Mouse (Mus musculus): ENCODE measurements around the gene Bola1. TPM values are rescaled to one million over a fixed set of nuclear protein-coding genes. Genes with fewer than 3 reads are reported as not detected.
A peak's percentile ranks its signal among the peaks of the same experiment; 100 is the strongest.
"Not testable (repeated sequence)": the region's sequence is repeated elsewhere in the genome, so short reads cannot be mapped to it uniquely, and the experiment has no call there.

The Bola1 gene
- polyA plus RNA-seq, 1 experiment from 2014 or later: 60.7 TPM

GRCm38 (mm10) chr3:96245003-96245886, 25.7 kb upstream of the Bola1 start, which contains the start of gene Hist2h2aa1:
Gene Hist2h2aa1, plus strand, starts transcription at chr3:96245497.
- Histone ChIP-seq H3K9ac (peak within 1 kb of the TSS; percentile 74), H3K4me2 (replicated peaks) (peak within 1 kb of the TSS; percentile 65), H3K4me1 (replicated peaks) (peaks cover 13% of the 10 kb centered on the region), H3K4me3 (replicated peaks) (peak within 1 kb of the TSS; percentile 50), H3K27ac (peak within 1 kb of the TSS; percentile 97)
- peak; percentile 89 for ATAC-seq
- not testable (repeated sequence) for H3K27me3 ChIP-seq (replicated peaks); H3K36me3 ChIP-seq; H3K9me3 ChIP-seq
- WGBS: under 1% methylated on average over 39 of the region's 88 CpGs

DNA sequence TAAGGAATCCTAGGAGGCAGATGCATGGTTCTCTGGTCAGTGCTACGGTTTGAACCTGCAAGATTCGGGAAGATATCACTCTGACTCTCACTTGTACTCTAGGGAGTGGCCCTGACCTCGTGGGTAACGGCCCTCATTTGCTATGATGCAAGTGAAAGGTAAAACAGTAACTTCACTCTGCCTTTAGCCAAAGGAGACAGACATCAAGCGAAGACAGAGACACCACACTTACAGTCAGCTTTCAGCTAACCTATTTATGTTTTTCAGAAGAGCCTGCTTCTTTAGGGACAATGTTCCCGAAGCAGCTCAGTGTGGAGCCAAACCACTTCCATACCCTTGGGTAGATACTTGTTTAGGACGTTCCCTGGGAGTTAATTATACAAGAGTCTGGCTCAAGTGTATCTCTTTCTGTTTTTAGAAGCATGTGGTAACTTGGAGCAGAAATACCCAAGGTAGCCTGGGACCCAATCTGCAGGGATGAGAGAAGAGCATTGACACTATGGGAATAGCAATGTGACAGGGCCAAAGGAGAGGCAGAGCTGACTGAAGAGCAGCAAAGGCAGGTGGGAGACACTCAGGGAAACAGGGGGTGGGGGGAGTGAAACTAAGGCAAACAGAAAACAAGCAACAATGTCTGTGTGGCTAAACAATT, 24.5 kb upstream of the Bola1 start:
- Histone ChIP-seq H3K4me1 (replicated peaks) (peaks cover 12% of the 10 kb centered on the region), H3K36me3 (no peaks in the 10 kb centered on the region), H3K9ac (peak overlapping the region; percentile 74; the same call in 1 of the 2 replicates), H3K9me3 (no peaks in the 10 kb centered on the region), H3K27me3 (replicated peaks) (no peaks in the 10 kb centered on the region), H3K4me3 (replicated peaks) (no peak overlapping the region), H3K27ac (peak overlapping the region; percentile 97), H3K4me2 (replicated peaks) (peak overlapping the region; percentile 65)
- WGBS: 66% methylated on average over 7 of the region's 7 CpGs
- no peak for ATAC-seq

DNA sequence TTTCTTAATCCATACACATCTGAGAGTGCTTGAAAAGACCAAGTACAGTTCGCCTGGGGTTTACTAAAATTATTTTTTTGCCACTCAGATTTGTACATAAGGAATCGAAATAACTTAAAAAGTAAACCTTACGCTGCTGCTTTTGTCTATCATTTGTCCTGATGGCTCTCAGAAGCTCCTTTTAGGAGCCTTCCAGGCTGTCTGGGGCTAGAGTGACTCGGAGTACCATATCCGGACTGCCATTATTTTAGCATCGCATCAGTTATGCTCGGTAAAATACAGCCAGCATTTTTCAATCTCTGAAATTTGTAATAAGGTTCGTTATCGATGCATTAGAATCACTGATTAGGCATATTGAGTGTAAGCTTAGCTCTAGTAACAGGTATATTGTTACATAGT, 21.3 kb upstream of the Bola1 start:
- Histone ChIP-seq H3K4me1 (replicated peaks) (peaks cover 20% of the 10 kb centered on the region), H3K9ac (no peak overlapping the region), H3K27ac (peak overlapping the region; percentile 67), H3K4me2 (replicated peaks) (peak overlapping the region; percentile 46), H3K9me3 (no peaks in the 10 kb centered on the region), H3K36me3 (no peaks in the 10 kb centered on the region), H3K27me3 (replicated peaks) (no peaks in the 10 kb centered on the region), H3K4me3 (replicated peaks) (no peak overlapping the region)
- no peak for ATAC-seq
- WGBS: 73% methylated on average over 9 of the region's 9 CpGs

GRCm38 (mm10) chr3:96239949-96240798, 20.7 kb upstream of the Bola1 start, which contains the start of gene Hist2h2aa2:
Gene Hist2h2aa2, minus strand, starts transcription at chr3:96240276.
- H3K36me3 ChIP-seq; H3K9me3 ChIP-seq; H3K9ac ChIP-seq; H3K27me3 ChIP-seq (replicated peaks): not testable (repeated sequence)
- H3K4me1 ChIP-seq (replicated peaks): peaks cover 20% of the 10 kb centered on the region
- peak within 1 kb of the TSS; percentile 67 for H3K27ac ChIP-seq
- peak within 1 kb of the TSS; percentile 31 for H3K4me3 ChIP-seq (replicated peaks)
- peak within 1 kb of the TSS; percentile 46 for H3K4me2 ChIP-seq (replicated peaks)
- 3% methylated on average over 29 of the region's 85 CpGs for WGBS
- ATAC-seq: peak; percentile 83

- Histone ChIP-seq H3K9ac (peak within 1 kb of the TSS; percentile 50), H3K27ac (peak within 1 kb of the TSS; percentile 67), H3K4me3 (replicated peaks) (peak within 1 kb of the TSS; percentile 33), H3K4me2 (replicated peaks) (peak within 1 kb of the TSS; percentile 59), H3K4me1 (replicated peaks) (peaks cover 18% of the 10 kb centered on the region)
- peak; percentile 92 for ATAC-seq
- not testable (repeated sequence) for H3K27me3 ChIP-seq (replicated peaks); H3K36me3 ChIP-seq; H3K9me3 ChIP-seq
- WGBS: under 1% methylated on average over 18 of the region's 68 CpGs
Observed at GRCm38 (mm10) chr3:96238954-96239793, 19.7 kb upstream of the Bola1 start, which contains the start of gene Hist2h3c2. Gene Hist2h3c2, minus strand, starts transcription at chr3:96239127.

DNA sequence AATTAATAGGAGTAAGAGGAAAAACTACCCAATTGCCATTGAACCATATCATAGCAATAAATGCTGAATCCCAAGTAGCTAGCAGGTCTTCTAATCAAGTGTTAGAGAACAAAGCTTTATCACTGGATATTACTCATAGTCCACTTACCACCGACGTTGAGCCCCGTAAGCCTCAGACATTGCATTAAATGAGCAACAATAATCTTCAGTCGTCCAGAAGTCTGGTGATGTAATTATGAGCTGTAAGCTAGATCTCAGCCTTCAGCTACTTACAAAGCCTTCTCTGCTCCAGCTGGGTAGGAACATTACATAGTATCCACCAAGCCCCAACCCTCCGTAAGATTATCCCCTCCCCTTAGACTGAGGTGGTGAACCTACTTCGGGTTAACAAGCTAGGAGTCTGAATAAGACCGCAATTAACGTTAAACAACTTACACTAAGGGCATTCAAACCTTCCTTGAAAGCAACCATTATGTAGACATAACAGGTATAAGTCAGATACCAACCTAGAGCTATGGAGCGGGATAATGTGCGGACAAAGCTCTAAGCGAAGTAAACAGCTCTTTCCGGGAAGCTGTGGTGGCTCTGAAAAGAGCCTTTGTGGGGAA, 18.5 kb upstream of the Bola1 start:
- Histone ChIP-seq H3K9me3 (no peaks in the 10 kb centered on the region), H3K4me2 (replicated peaks) (peak overlapping the region; percentile 59), H3K27ac (peak overlapping the region; percentile 67), H3K4me1 (replicated peaks) (peaks cover 11% of the 10 kb centered on the region), H3K9ac (peak overlapping the region; percentile 50), H3K27me3 (replicated peaks) (no peaks in the 10 kb centered on the region), H3K4me3 (replicated peaks) (peak overlapping the region; percentile 33), H3K36me3 (no peaks in the 10 kb centered on the region)
- under 1% methylated on average over 12 of the region's 12 CpGs for WGBS
- ATAC-seq: no peak

DNA sequence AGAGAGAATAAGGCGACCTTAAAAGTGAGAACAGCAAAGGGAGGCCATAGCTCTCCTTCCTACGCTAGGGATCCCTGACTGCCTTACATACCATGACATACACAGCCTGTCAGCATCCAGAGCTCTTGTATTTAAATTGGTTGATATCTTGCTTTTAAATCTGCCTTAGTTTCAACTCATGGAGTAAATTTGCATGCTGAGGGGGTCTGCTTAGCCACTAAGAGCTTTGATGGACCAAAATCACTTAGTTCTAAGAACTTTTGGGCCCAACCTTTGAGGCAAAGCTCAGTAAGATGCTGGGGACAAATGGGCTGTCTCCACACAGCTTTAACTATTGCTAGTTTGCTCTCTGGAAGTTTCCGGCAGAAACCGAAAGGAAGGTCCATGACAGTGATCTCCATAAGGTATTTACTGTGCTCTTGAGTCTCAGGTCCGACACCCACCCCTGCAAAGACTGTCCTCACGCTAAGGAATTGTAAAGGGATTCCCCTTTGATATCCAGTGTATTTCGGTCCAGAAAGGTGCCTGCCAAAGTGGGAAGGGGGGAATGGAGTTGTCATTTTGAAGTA, 17.9 kb upstream of the Bola1 start:
- peak overlapping the region; percentile 67 for H3K27ac ChIP-seq
- H3K4me2 ChIP-seq (replicated peaks): peak overlapping the region; percentile 59
- no peak for ATAC-seq
- H3K36me3 ChIP-seq: no peaks in the 10 kb centered on the region
- H3K4me3 ChIP-seq (replicated peaks): peak overlapping the region; percentile 33
- no peaks in the 10 kb centered on the region for H3K27me3 ChIP-seq (replicated peaks)
- WGBS: 15% methylated on average over 7 of the region's 7 CpGs
- H3K9me3 ChIP-seq: no peaks in the 10 kb centered on the region
- H3K4me1 ChIP-seq (replicated peaks): peaks cover 11% of the 10 kb centered on the region
- H3K9ac ChIP-seq: peak overlapping the region; percentile 50

DNA sequence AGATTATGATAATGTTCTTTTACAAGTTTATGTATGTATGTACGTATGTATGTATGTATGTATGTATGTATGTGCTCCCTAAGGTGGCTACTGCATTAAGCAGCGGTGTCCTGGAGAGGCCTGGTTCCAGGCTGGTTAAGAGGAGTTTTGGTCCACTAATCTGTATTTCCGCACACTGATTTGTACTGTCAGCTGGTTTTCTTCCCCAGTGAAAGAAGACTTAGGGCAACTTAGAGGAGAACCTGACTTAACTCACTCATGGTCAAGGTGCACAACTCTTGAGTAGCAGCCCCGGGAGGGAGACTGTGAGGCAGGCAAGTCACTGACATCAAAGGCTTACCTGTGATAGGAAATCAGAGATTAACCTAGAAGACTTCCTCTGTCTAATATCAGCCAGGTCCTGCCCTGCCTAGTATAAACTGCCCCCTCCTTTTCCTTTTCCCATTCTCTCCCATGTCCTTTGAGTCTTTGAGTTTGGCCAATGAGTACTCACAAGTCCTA, 17.4 kb upstream of the Bola1 start:
- Histone ChIP-seq H3K4me2 (replicated peaks) (peak overlapping the region; percentile 59), H3K4me3 (replicated peaks) (peak overlapping the region; percentile 33), H3K9me3 (no peaks in the 10 kb centered on the region), H3K4me1 (replicated peaks) (peaks cover 11% of the 10 kb centered on the region), H3K36me3 (no peaks in the 10 kb centered on the region), H3K27me3 (replicated peaks) (no peaks in the 10 kb centered on the region), H3K27ac (peak overlapping the region; percentile 67), H3K9ac (peak overlapping the region; percentile 50)
- no peak for ATAC-seq
- WGBS: 71% methylated on average over 4 of the region's 4 CpGs

- WGBS: 61% methylated on average over 3 of the region's 3 CpGs
- H3K27ac ChIP-seq: no peak overlapping the region
- no peak overlapping the region for H3K9ac ChIP-seq
- no peaks in the 10 kb centered on the region for H3K36me3 ChIP-seq
- no peak overlapping the region for H3K4me3 ChIP-seq (replicated peaks)
- H3K4me2 ChIP-seq (replicated peaks): no peak overlapping the region
- H3K27me3 ChIP-seq (replicated peaks): no peaks in the 10 kb centered on the region
- H3K9me3 ChIP-seq: no peaks in the 10 kb centered on the region
- H3K4me1 ChIP-seq (replicated peaks): peaks cover 11% of the 10 kb centered on the region
- ATAC-seq: no peak
Observed at GRCm38 (mm10) chr3:96235836-96236235, 16.3 kb upstream of the Bola1 start.

GRCm38 (mm10) chr3:96234914-96235313, 15.4 kb upstream of the Bola1 start:
- no peaks in the 10 kb centered on the region for H3K36me3 ChIP-seq
- ATAC-seq: no peak
- no peaks in the 10 kb centered on the region for H3K27me3 ChIP-seq (replicated peaks)
- H3K9ac ChIP-seq: no peak overlapping the region
- H3K4me3 ChIP-seq (replicated peaks): no peak overlapping the region
- H3K4me1 ChIP-seq (replicated peaks): peaks cover 11% of the 10 kb centered on the region
- H3K9me3 ChIP-seq: no peaks in the 10 kb centered on the region
- H3K4me2 ChIP-seq (replicated peaks): no peak overlapping the region
- 89% methylated on average over 2 of the region's 2 CpGs for WGBS
- H3K27ac ChIP-seq: no peak overlapping the region
